Mouse (Mus musculus): ENCODE measurements around the gene Pnmal1. TPM values are rescaled to one million over a fixed set of nuclear protein-coding genes. Genes with fewer than 3 reads are reported as not detected.

Pnmal1 gene
- total and polyA plus RNA-seq, 3 experiments: 0.01 to 0.05 TPM; not detected in 1

DNA sequence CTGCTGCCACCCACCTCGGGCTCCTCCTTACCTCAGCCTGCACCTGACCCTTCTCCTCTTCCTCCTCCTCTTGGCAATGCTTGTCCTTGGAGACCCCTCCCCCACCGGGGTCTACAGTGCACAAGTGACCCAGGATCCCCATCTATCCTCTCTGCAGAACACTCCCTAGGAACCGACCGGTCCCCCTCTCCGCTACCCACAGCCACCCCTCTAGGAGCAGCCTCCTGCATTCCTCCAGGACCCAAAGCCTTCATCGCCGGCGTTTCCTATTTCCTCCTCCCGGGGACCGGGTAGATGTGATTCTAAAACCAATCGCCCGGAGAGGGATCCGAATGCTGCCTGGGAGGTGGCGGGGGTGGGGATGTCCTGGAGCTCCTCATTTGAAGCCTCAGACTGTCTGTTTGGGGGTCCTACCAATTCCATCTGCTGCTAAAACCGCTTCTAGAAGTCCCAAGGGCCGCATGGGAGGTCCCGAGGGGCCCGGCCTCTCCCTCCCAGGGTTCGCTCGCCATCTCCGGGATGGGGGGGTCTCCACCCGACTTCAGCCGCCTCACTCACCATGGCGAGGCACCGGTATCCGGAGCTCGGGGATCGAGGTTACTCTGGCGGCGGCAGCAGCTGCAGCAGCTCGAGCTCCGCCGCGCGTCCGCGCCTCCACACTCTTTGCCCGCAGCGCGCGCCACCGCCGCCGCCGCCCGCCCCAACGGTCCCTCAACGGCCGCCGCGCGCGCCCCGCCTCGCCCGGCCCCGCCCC is 36.0 kb upstream of the Pnmal1 start:
- ATAC-seq (ENCODE audit: extremely low read depth, insufficient number of reproducible peaks, low FRiP score, poor library complexity, severe bottlenecking) (no peak), DNase-seq (ENCODE audit: low spot score) (peak; percentile 44)
- Histone ChIP-seq H3K36me3 (replicated peaks) (peaks cover 40% of the 10 kb centered on the region), H3K4me3 (ENCODE audit: low read depth, low read length) (peak overlapping the region; percentile 86), H3K27me3 (ENCODE audit: insufficient read depth, low read length) (peaks cover 3% of the 10 kb centered on the region; the same call in 1 of the 2 replicates), H3K9me3 (replicated peaks) (no peaks in the 10 kb centered on the region), H3K4me1 (ENCODE audit: insufficient read depth, low read depth, low read length) (peaks cover 46% of the 10 kb centered on the region)
- no peak for TF ChIP-seq GATA2 (IDR thresholded peaks at IDR 0.05; ENCODE audit: borderline replicate concordance, low read depth, low read length)
- TF ChIP-seq CTCF (IDR thresholded peaks at IDR 0.05; ENCODE audit: low read depth, low read length): no peak
- TF ChIP-seq POLR2AphosphoS5 (IDR thresholded peaks at IDR 0.05; ENCODE audit: insufficient replicate concordance, low read depth, low read length): no peak
- TF ChIP-seq TAL1 (conservative IDR thresholded peaks at IDR 0.05; ENCODE audit: low read depth, low read length): no peak
- no peak for TF ChIP-seq GATA1 (IDR thresholded peaks at IDR 0.05; ENCODE audit: borderline replicate concordance, low read length)

- Histone ChIP-seq H3K9me3 (replicated peaks) (no peaks in the 10 kb centered on the region), H3K4me3 (ENCODE audit: low read depth, low read length) (peak within 1 kb of the TSS; percentile 86), H3K27me3 (ENCODE audit: insufficient read depth, low read length) (peaks cover 3% of the 10 kb centered on the region; the same call in 1 of the 2 replicates), H3K36me3 (replicated peaks) (peaks cover 32% of the 10 kb centered on the region), H3K4me1 (ENCODE audit: insufficient read depth, low read depth, low read length) (peaks cover 39% of the 10 kb centered on the region)
- no peak for TF ChIP-seq CTCF (IDR thresholded peaks at IDR 0.05; ENCODE audit: low read depth, low read length)
- TF ChIP-seq TAL1 (conservative IDR thresholded peaks at IDR 0.05; ENCODE audit: low read depth, low read length): no peak
- TF ChIP-seq GATA2 (IDR thresholded peaks at IDR 0.05; ENCODE audit: borderline replicate concordance, low read depth, low read length): no peak
- no peak for TF ChIP-seq GATA1 (IDR thresholded peaks at IDR 0.05; ENCODE audit: borderline replicate concordance, low read length)
- TF ChIP-seq POLR2AphosphoS5 (IDR thresholded peaks at IDR 0.05; ENCODE audit: insufficient replicate concordance, low read depth, low read length): no peak
- peak; percentile 81 for ATAC-seq (ENCODE audit: extremely low read depth, insufficient number of reproducible peaks, low FRiP score, poor library complexity, severe bottlenecking)
- peak; percentile 94 for DNase-seq (ENCODE audit: low spot score)
Observed at GRCm38 (mm10) chr7:16924037-16924834, 35.2 kb upstream of the Pnmal1 start, which contains the start of gene Calm3. Calm3 (minus strand) TSS chr7:16924114.

- Histone ChIP-seq H3K4me3 (ENCODE audit: low read depth, low read length) (no peak overlapping the region), H3K4me1 (ENCODE audit: insufficient read depth, low read depth, low read length) (peaks cover 9% of the 10 kb centered on the region), H3K27me3 (ENCODE audit: insufficient read depth, low read length) (peaks cover 3% of the 10 kb centered on the region; the same call in 1 of the 2 replicates), H3K9me3 (replicated peaks) (no peaks in the 10 kb centered on the region), H3K36me3 (replicated peaks) (no peaks in the 10 kb centered on the region)
- no peak for ATAC-seq (ENCODE audit: extremely low read depth, insufficient number of reproducible peaks, low FRiP score, poor library complexity, severe bottlenecking)
- TF ChIP-seq CTCF (IDR thresholded peaks at IDR 0.05; ENCODE audit: low read depth, low read length): no peak
- DNase-seq (ENCODE audit: low spot score): no peak
Observed at GRCm38 (mm10) chr7:16928341-16928740, 31.1 kb upstream of the Pnmal1 start.

GRCm38 (mm10) chr7:16930850-16931249 is 28.6 kb upstream of the Pnmal1 start:
- Histone ChIP-seq H3K4me3 (ENCODE audit: low read depth, low read length) (no peak overlapping the region), H3K4me1 (ENCODE audit: insufficient read depth, low read depth, low read length) (peaks cover 5% of the 10 kb centered on the region; the same call in 1 of the 2 replicates), H3K9me3 (replicated peaks) (no peaks in the 10 kb centered on the region), H3K27me3 (ENCODE audit: insufficient read depth, low read length) (peaks cover 6% of the 10 kb centered on the region; the same call in 1 of the 2 replicates), H3K36me3 (replicated peaks) (no peaks in the 10 kb centered on the region)
- ATAC-seq (ENCODE audit: extremely low read depth, insufficient number of reproducible peaks, low FRiP score, poor library complexity, severe bottlenecking): no peak
- no peak for DNase-seq (ENCODE audit: low spot score)
- TF ChIP-seq CTCF (IDR thresholded peaks at IDR 0.05; ENCODE audit: low read depth, low read length) (peak; percentile 36; the same call in 1 of the 2 replicates), TAL1 (conservative IDR thresholded peaks at IDR 0.05; ENCODE audit: low read depth, low read length) (no peak)

DNA sequence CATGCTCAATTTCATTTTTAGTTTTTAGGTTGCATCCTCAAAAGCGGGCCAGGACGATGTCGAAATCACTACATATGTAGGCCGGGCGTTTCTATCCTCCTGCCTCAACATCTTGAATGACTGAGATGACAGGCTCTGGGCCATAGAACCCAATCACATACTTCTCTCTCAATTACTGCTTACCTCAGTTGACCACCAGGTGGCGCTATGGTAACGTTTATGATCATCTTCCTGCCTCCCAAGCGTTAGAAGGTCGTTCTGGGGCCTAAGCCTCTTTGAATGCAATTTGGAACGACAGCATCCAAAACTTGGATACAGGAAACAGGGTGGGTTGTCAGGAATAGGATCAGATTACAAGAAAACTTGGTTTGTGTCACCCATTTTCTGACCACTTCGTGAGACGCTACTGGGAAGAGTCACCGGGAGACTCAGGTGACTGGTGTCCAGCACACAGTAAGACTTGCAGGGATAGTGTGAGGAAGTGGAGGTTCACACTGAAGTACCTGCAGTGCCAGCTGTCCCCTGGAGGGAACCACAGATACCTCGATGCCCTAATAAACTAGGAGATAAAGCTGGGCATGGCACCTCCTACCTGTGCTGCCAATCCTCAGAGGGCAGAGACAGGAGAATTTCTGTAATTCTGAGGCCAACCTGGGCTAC is 27.4 kb upstream of the Pnmal1 start:
- Histone ChIP-seq H3K9me3 (replicated peaks) (no peaks in the 10 kb centered on the region), H3K27me3 (ENCODE audit: insufficient read depth, low read length) (peaks cover 7% of the 10 kb centered on the region; the same call in 1 of the 2 replicates), H3K4me1 (ENCODE audit: insufficient read depth, low read depth, low read length) (peaks cover 5% of the 10 kb centered on the region; the same call in 1 of the 2 replicates), H3K36me3 (replicated peaks) (no peaks in the 10 kb centered on the region), H3K4me3 (ENCODE audit: low read depth, low read length) (no peak overlapping the region)
- DNase-seq (ENCODE audit: low spot score) (no peak), ATAC-seq (ENCODE audit: extremely low read depth, insufficient number of reproducible peaks, low FRiP score, poor library complexity, severe bottlenecking) (no peak)
- peak; percentile 65 for TF ChIP-seq CTCF (IDR thresholded peaks at IDR 0.05; ENCODE audit: low read depth, low read length)
- TF ChIP-seq TAL1 (conservative IDR thresholded peaks at IDR 0.05; ENCODE audit: low read depth, low read length): no peak
